Mouse (Mus musculus): ENCODE measurements around the gene Adk. TPM values are rescaled to one million over a fixed set of nuclear protein-coding genes. Genes with fewer than 3 reads are reported as not detected.

Adk gene
- polyA plus RNA-seq, 1 experiment from 2014 or later: 180 TPM

DNA sequence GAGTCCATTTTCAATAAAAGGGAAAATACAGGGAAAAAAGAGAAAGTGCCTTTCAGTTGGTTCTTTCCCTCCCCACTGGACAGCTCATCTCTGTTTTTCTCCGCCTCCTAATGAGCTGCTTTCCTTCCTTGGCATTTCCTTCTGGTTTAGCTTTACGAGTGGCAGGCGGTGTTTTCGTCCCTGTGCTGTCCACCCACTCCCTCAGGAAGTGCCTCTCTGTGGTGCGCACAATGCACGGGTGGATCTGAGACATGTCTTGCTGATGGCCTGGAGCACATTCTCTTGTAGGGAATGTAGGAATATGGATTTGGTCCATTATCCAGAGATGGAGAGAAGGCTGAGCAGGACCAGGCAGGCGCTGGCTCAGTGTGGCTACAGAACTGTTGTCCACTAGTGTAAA is 47.0 kb downstream of the Adk start:
- no peaks in the 10 kb centered on the region for H3K36me3 ChIP-seq (ENCODE audit: control insufficient read depth, insufficient read depth, low read length)
- WGBS: 56% methylated on average over 7 of the region's 7 CpGs
- DNase-seq (ENCODE audit: low spot score): no peak
- H3K4me1 ChIP-seq (replicated peaks; ENCODE audit: control insufficient read depth, insufficient read depth, low read length): peaks cover 16% of the 10 kb centered on the region; the same call in 1 of the 2 replicates
- no peaks in the 10 kb centered on the region for H3K9me3 ChIP-seq (ENCODE audit: control insufficient read depth, low read length)
- H3K9ac ChIP-seq (ENCODE audit: low read length): no peak overlapping the region
- H3K4me3 ChIP-seq (ENCODE audit: low read depth, low read length): no peak overlapping the region
- H3K4me2 ChIP-seq (ENCODE audit: low read length): no peak overlapping the region
- H3K27ac ChIP-seq (ENCODE audit: low read depth): no peak overlapping the region
- no peaks in the 10 kb centered on the region for H3K27me3 ChIP-seq (replicated peaks; ENCODE audit: control insufficient read depth, insufficient read depth, low read length)
- ATAC-seq (replicated peaks; ENCODE audit: low FRiP score, low TSS enrichment, low read depth): no peak

DNA sequence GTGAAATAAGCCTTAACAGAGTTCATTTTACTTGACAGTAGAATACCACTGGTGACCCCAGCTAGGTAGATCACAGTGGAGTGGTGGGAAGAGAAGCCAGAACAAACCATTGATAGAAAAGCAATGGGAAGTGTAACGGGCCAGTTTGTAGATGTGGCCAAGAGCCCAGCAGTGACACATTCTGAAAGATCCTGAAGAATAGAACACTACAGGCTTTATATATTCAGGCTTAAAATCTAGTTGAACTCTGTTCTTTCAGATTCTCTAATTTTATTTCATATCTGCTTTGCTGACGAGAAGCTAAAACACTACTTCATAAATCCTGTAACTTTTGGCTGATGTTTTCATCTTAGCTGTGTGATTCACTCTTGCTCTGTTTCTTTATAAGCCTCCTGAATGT is 48.5 kb downstream of the Adk start:
- peaks cover 16% of the 10 kb centered on the region; the same call in 1 of the 2 replicates for H3K4me1 ChIP-seq (replicated peaks; ENCODE audit: control insufficient read depth, insufficient read depth, low read length)
- no peaks in the 10 kb centered on the region for H3K9me3 ChIP-seq (ENCODE audit: control insufficient read depth, low read length)
- WGBS: 59% methylated on average over 2 of the region's 2 CpGs
- no peak overlapping the region for H3K27ac ChIP-seq (ENCODE audit: low read depth)
- ATAC-seq (replicated peaks; ENCODE audit: low FRiP score, low TSS enrichment, low read depth) (no peak), DNase-seq (ENCODE audit: low spot score) (no peak)
- H3K36me3 ChIP-seq (ENCODE audit: control insufficient read depth, insufficient read depth, low read length): no peaks in the 10 kb centered on the region
- no peak overlapping the region for H3K4me2 ChIP-seq (ENCODE audit: low read length)
- H3K4me3 ChIP-seq (ENCODE audit: low read depth, low read length): no peak overlapping the region
- no peaks in the 10 kb centered on the region for H3K27me3 ChIP-seq (replicated peaks; ENCODE audit: control insufficient read depth, insufficient read depth, low read length)
- no peak overlapping the region for H3K9ac ChIP-seq (ENCODE audit: low read length)

DNA sequence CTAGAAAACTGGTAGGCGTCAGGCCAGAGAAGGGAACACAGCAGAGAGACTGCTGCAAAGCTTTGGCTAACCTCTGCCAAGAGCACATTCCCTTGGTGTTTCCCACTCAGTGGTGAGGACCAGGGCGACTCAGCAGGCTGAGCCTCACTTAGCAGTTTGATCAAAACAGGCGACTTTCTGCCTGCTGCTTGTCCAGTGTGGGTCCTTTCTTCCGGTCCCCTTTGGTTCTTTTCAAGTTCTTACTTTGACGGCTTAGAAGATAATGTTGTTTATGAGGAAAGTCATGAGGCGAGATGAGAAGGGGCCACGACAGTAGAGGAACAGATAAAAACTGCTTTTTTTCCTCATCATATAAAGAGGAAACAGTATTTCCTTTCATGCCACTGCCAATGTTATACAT is 49.2 kb downstream of the Adk start:
- 31% methylated on average over 7 of the region's 7 CpGs for WGBS
- no peak for DNase-seq (ENCODE audit: low spot score)
- Histone ChIP-seq H3K4me3 (ENCODE audit: low read depth, low read length) (no peak overlapping the region), H3K27me3 (replicated peaks; ENCODE audit: control insufficient read depth, insufficient read depth, low read length) (no peaks in the 10 kb centered on the region), H3K27ac (ENCODE audit: low read depth) (no peak overlapping the region), H3K4me1 (replicated peaks; ENCODE audit: control insufficient read depth, insufficient read depth, low read length) (peaks cover 16% of the 10 kb centered on the region; the same call in 1 of the 2 replicates), H3K36me3 (ENCODE audit: control insufficient read depth, insufficient read depth, low read length) (peaks cover 1% of the 10 kb centered on the region; the same call in 1 of the 2 replicates), H3K9ac (ENCODE audit: low read length) (no peak overlapping the region), H3K9me3 (ENCODE audit: control insufficient read depth, low read length) (no peaks in the 10 kb centered on the region), H3K4me2 (ENCODE audit: low read length) (no peak overlapping the region)
- ATAC-seq (replicated peaks; ENCODE audit: low FRiP score, low TSS enrichment, low read depth): no peak

DNA sequence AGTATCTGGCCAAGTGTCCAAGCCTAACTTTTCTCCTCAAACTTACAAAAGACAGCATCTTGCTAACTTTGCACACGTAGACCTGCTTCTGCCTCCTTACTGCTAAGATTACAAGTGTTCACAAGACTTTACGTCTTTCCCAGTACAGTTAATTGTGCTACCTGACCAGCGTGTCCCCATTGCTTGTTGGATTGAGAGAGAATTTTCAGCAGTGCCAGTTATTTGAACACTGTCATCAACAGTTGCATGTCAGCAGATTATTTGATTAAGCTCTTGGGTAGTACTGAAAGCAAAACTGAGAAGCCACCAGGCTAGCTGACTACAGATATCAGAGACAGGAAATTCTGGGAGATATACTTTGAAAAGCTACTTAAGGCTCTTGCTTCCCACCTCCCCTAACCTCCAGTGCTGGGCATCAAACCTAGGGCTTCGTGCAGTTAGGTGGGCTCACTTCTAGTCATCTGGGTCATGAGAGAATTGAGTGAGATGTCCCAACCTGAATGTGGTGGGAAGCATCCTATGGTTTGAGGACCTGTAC is 50.4 kb downstream of the Adk start:
- DNase-seq (ENCODE audit: low spot score): no peak
- peaks cover 16% of the 10 kb centered on the region; the same call in 1 of the 2 replicates for H3K4me1 ChIP-seq (replicated peaks; ENCODE audit: control insufficient read depth, insufficient read depth, low read length)

DNA sequence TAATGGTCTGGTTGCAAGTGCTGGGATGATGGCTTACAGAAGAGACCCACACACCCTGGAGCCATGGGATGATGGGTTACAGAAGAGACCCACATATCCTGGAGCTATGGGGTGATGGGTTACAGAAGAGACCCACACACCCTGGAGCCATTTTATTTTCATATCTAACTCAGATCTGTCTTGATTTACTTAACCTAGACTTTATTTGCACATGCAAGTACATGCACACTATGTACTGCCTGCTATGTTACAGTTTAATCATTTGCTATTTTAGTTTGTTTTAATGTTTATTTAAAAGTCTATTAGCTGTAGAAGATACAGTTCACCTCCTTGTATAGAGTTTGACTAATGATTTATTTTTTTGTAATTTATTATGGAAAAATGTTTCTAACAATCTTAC is 52.7 kb downstream of the Adk start:
- peaks cover 4% of the 10 kb centered on the region; the same call in 1 of the 2 replicates for H3K36me3 ChIP-seq (ENCODE audit: control insufficient read depth, insufficient read depth, low read length)
- no peak overlapping the region for H3K4me3 ChIP-seq (ENCODE audit: low read depth, low read length)
- H3K4me1 ChIP-seq (replicated peaks; ENCODE audit: control insufficient read depth, insufficient read depth, low read length): 0 out of 2 replicates have a peak, but pooled peaks cover 6% of the 10 kb centered on the region
- no peak for DNase-seq (ENCODE audit: low spot score)
- H3K27me3 ChIP-seq (replicated peaks; ENCODE audit: control insufficient read depth, insufficient read depth, low read length): no peaks in the 10 kb centered on the region
- no peak overlapping the region for H3K9ac ChIP-seq (ENCODE audit: low read length)
- H3K4me2 ChIP-seq (ENCODE audit: low read length): no peak overlapping the region
- no peak for ATAC-seq (replicated peaks; ENCODE audit: low FRiP score, low TSS enrichment, low read depth)
- H3K9me3 ChIP-seq (ENCODE audit: control insufficient read depth, low read length): no peaks in the 10 kb centered on the region
- H3K27ac ChIP-seq (ENCODE audit: low read depth): no peak overlapping the region

More for the DNA sequence above, 50.4 kb downstream of the Adk start:
- Histone ChIP-seq H3K27ac (ENCODE audit: low read depth) (no peak overlapping the region), H3K4me3 (ENCODE audit: low read depth, low read length) (no peak overlapping the region), H3K36me3 (ENCODE audit: control insufficient read depth, insufficient read depth, low read length) (peaks cover 4% of the 10 kb centered on the region; the same call in 1 of the 2 replicates), H3K9me3 (ENCODE audit: control insufficient read depth, low read length) (no peaks in the 10 kb centered on the region), H3K9ac (ENCODE audit: low read length) (no peak overlapping the region), H3K4me2 (ENCODE audit: low read length) (no peak overlapping the region), H3K27me3 (replicated peaks; ENCODE audit: control insufficient read depth, insufficient read depth, low read length) (no peaks in the 10 kb centered on the region)
- ATAC-seq (replicated peaks; ENCODE audit: low FRiP score, low TSS enrichment, low read depth): no peak
- 92% methylated on average over 4 of the region's 4 CpGs for WGBS

DNA sequence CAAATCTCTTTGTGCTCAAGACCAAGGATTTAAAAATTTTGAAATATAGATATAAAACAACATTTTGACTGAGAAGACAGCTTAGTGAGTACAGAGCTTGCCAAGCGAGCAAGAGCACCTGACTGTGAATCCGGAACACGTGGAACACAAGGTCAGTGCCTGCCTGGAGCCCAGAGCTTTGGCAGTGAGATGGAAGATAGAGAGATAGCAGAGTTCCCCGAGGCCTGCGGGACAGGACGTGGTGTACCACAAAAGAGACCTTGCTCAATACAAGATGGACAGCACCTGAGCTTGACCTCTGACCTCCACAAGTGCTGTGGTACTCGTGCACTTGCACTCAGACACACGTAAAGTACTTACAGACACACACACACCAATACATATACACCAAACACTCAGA is 54.2 kb downstream of the Adk start:
- Histone ChIP-seq H3K27me3 (replicated peaks; ENCODE audit: control insufficient read depth, insufficient read depth, low read length) (no peaks in the 10 kb centered on the region), H3K4me2 (ENCODE audit: low read length) (no peak overlapping the region), H3K4me1 (replicated peaks; ENCODE audit: control insufficient read depth, insufficient read depth, low read length) (no peaks in the 10 kb centered on the region), H3K36me3 (ENCODE audit: control insufficient read depth, insufficient read depth, low read length) (peaks cover 4% of the 10 kb centered on the region; the same call in 1 of the 2 replicates), H3K27ac (ENCODE audit: low read depth) (no peak overlapping the region), H3K9ac (ENCODE audit: low read length) (no peak overlapping the region), H3K4me3 (ENCODE audit: low read depth, low read length) (no peak overlapping the region), H3K9me3 (ENCODE audit: control insufficient read depth, low read length) (no peaks in the 10 kb centered on the region)
- DNase-seq (ENCODE audit: low spot score) (no peak), ATAC-seq (replicated peaks; ENCODE audit: low FRiP score, low TSS enrichment, low read depth) (no peak)
- WGBS: 83% methylated on average over 8 of the region's 8 CpGs

DNA sequence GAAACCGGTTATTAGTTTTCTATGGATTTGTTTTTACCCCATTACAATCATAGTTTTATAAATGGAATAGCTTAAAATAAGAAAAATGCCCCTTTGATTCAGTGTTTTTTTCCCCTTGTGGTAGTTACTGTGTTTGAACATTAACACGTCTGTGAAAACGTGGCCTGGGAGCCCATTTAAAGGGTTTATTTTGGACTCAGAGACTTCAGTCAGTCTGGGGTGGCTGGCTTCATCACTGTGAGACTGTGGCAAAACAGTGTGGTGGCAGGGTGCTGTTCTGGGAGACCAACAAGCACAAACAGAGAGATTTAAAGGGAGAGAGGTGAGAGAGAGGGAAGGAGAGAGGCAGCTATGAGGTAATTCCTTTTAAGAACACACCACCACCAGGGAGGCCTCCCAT is 55.2 kb downstream of the Adk start:
- Histone ChIP-seq H3K9ac (ENCODE audit: low read length) (no peak overlapping the region), H3K4me1 (replicated peaks; ENCODE audit: control insufficient read depth, insufficient read depth, low read length) (no peaks in the 10 kb centered on the region), H3K4me2 (ENCODE audit: low read length) (no peak overlapping the region), H3K36me3 (ENCODE audit: control insufficient read depth, insufficient read depth, low read length) (peaks cover 4% of the 10 kb centered on the region; the same call in 1 of the 2 replicates), H3K27me3 (replicated peaks; ENCODE audit: control insufficient read depth, insufficient read depth, low read length) (no peaks in the 10 kb centered on the region), H3K9me3 (ENCODE audit: control insufficient read depth, low read length) (no peaks in the 10 kb centered on the region), H3K27ac (ENCODE audit: low read depth) (no peak overlapping the region), H3K4me3 (ENCODE audit: low read depth, low read length) (no peak overlapping the region)
- DNase-seq (ENCODE audit: low spot score) (no peak), ATAC-seq (replicated peaks; ENCODE audit: low FRiP score, low TSS enrichment, low read depth) (no peak)
- 82% methylated on average over 3 of the region's 3 CpGs for WGBS

DNA sequence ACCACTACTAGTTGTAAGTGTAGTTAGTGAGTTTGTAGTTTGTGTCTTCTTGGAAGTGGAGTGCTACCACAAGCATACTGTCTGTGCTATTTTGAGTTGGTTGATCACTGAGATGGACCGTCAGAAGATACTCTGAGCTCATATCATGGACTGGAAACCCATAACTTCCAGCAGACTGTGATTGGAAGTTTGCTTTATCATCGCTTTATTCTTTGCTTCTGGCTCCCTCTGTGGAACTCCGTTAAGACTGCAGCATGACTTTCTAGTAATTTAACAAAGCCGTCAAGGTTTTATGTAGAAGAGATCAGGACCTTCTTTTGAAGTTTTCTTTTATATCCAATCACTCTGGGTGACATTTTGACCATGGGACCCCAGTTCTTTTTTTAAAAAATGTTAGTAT is 58.1 kb downstream of the Adk start:
- Histone ChIP-seq H3K9me3 (ENCODE audit: control insufficient read depth, low read length) (no peaks in the 10 kb centered on the region), H3K4me1 (replicated peaks; ENCODE audit: control insufficient read depth, insufficient read depth, low read length) (0 out of 2 replicates have a peak, but pooled peaks cover 5% of the 10 kb centered on the region), H3K27ac (ENCODE audit: low read depth) (no peak overlapping the region), H3K4me3 (ENCODE audit: low read depth, low read length) (no peak overlapping the region), H3K27me3 (replicated peaks; ENCODE audit: control insufficient read depth, insufficient read depth, low read length) (no peaks in the 10 kb centered on the region), H3K4me2 (ENCODE audit: low read length) (no peak overlapping the region), H3K9ac (ENCODE audit: low read length) (no peak overlapping the region), H3K36me3 (ENCODE audit: control insufficient read depth, insufficient read depth, low read length) (peaks cover 4% of the 10 kb centered on the region; the same call in 1 of the 2 replicates)
- no peak for DNase-seq (ENCODE audit: low spot score)
- no peak for ATAC-seq (replicated peaks; ENCODE audit: low FRiP score, low TSS enrichment, low read depth)
- WGBS: 84% methylated on average over 4 of the region's 4 CpGs

DNA sequence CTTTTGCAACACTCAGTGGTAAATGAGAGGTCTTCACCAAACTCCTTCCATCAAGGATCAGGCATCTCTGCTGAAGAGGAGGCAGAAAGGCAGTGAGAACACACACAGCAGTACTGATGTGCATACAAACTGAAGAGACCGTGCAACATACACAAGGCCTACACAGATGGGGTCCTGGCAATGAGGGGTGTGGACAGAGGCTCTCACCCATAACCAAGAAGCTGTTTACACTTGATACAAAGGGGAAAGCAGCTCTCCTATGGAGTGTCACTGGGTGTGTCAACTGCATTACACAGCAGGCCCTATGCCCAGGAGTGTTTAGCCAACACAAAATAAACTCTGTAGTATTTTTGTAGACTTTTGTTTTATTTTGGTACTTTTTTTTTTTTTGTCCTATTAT is 59.1 kb downstream of the Adk start:
- WGBS: 87% methylated on average over 1 of the region's 1 CpGs
- Histone ChIP-seq H3K36me3 (ENCODE audit: control insufficient read depth, insufficient read depth, low read length) (peaks cover 3% of the 10 kb centered on the region; the same call in 1 of the 2 replicates), H3K9ac (ENCODE audit: low read length) (no peak overlapping the region), H3K27ac (ENCODE audit: low read depth) (no peak overlapping the region), H3K9me3 (ENCODE audit: control insufficient read depth, low read length) (no peaks in the 10 kb centered on the region), H3K4me2 (ENCODE audit: low read length) (no peak overlapping the region), H3K4me1 (replicated peaks; ENCODE audit: control insufficient read depth, insufficient read depth, low read length) (peaks cover 9% of the 10 kb centered on the region; the same call in 1 of the 2 replicates), H3K4me3 (ENCODE audit: low read depth, low read length) (no peak overlapping the region), H3K27me3 (replicated peaks; ENCODE audit: control insufficient read depth, insufficient read depth, low read length) (no peaks in the 10 kb centered on the region)
- DNase-seq (ENCODE audit: low spot score) (no peak), ATAC-seq (replicated peaks; ENCODE audit: low FRiP score, low TSS enrichment, low read depth) (no peak)
